Mouse (Mus musculus): ENCODE measurements at regions not wholly inside any gene's neighbourhood (a gene's known extent, or its start where the extent isn't known, plus 50 kb on each side); places are given as distances from the start of the nearest gene placed in this dataset.

GRCm38 (mm10) chr7:124610437-124610836 lies 627.8 kb downstream of the Hs3st4 start:
- TF ChIP-seq CTCF (IDR thresholded peaks at IDR 0.05; ENCODE audit: control insufficient read depth, insufficient read depth, insufficient read length) (no peak), MAX (IDR thresholded peaks at IDR 0.05) (no peak), USF1 (IDR thresholded peaks at IDR 0.05; ENCODE audit: low read depth) (no peak), CEBPB (IDR thresholded peaks at IDR 0.05; ENCODE audit: low read depth) (no peak), MYOD1 (IDR thresholded peaks at IDR 0.05; ENCODE audit: control insufficient read depth, insufficient read length, low read depth) (no peak), MYOG (IDR thresholded peaks at IDR 0.05; ENCODE audit: control insufficient read depth, extremely low read depth, insufficient read length) (no peak)

Data from C2C12 (cell line).